Mouse (Mus musculus) adrenal gland, postnatal 36 days (tissue): ENCODE data around the gene Dennd2c. TPM values are rescaled to one million over a fixed set of nuclear protein-coding genes. Genes with fewer than 3 reads are reported as not detected.
A peak's percentile ranks its signal among the peaks of the same experiment; 100 is the strongest.
"Not testable (repeated sequence)": the region's sequence is repeated elsewhere in the genome, so short reads cannot be mapped to it uniquely, and the experiment has no call there.

ENCODE experiments used
- DNase-seq, 2 experiments: peaks; one replicate each; pipeline ENCODE4 v3.0.0; 2021; ENCODE audit warnings: mixed read lengths in 1 of 2
- total RNA-seq, 2 experiments: library from RNA; stranded (reverse); gene quantifications; 2 replicates each; pipeline ENCODE4 v1.2.3; 2021

Gene Dennd2c
- total RNA-seq, 2 experiments from 2014 or later = 1.5 to 1.7 TPM

- peak; percentile 82 to 87 for DNase-seq
Measured at GRCm38 (mm10) chr3:103169771-103170170, 67.4 kb downstream of the Dennd2c start.

- peak; percentile 98 to 99 for DNase-seq
Measured at GRCm38 (mm10) chr3:103171505-103172267, 69.3 kb downstream of the Dennd2c start, which contains the start of gene Bcas2. Bcas2 (plus strand) TSS chr3:103171655.

DNA sequence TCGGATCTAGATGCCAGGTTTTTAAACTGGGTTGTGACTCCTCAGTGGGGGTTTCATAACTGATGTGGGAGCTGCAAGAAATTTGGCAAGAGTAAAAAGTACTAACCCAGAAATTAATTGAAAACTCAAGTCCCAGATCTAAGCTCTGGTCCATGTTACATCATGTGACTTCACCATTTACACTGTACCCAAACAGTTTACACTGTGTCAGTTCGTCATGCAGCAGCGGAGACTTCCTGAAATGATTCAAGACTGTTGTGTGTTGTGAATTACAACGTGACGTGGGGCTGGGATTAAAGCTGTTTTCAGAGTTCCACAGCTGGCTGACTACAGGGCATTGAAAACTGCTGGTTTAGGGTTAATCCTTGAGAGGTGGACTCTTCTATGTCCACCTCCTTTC, 70.2 kb downstream of the Dennd2c start:
- no peak for DNase-seq

DNA sequence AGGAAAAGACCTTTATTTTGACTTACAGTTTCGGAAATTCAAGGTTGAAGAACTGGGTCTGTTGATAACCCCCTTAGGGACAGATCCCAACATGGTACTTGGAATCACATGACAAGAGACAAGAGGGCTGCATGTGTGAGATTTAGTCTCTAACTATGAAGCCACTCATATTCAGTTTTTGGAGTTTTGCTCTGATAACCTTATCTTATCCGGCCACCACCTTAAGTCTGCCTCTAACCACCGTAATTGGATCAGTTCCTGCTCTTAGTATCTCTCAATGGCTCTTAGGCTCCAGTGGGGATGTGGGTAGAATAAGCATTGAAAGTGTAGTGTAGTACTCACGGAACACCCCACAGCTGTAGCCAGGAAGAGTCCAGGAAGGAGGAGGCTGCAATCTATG, 74.3 kb downstream of the Dennd2c start:
- no peak for DNase-seq

DNA sequence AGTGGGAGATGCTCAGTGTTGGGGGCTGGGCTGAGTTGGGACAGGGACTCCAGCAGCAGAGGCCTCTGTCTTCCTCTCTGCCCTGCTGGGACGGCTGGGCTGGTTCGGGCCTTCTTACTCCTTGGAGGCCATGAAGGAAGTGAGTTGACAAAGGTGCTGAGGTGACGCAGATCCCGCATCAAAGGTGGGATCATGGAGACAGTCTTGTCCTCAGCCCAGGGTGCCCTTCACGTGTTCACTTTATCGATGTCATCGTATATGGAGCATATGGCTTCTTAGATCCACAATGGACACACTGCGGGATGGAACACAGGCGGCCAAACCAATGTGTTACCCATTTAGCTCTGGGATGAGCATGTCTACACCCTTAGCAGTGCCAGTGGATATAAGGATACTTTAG, 77.1 kb downstream of the Dennd2c start:
- no peak for DNase-seq

DNA sequence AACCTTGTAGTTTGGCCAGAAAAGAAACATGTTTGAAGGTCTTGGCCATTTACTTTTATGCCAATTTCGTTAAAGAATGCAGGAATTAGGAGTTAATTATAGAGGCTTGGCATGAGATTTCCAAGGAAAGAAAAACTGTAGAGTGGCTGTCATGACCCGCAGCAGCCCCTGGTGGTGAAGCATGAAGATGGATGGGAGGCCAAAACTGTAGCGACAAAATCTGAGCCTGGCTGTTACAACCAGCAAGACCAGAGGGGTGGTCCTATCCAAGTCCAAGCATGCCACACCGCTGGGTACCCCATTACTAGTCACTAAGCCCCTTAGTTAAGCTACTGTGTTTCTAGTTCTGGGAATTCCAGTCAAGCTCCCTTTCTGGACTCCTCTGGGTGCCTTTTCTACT, 78.8 kb downstream of the Dennd2c start:
- DNase-seq = no peak

GRCm38 (mm10) chr3:103182821-103183220, 80.4 kb downstream of the Dennd2c start:
- DNase-seq = no peak

DNA sequence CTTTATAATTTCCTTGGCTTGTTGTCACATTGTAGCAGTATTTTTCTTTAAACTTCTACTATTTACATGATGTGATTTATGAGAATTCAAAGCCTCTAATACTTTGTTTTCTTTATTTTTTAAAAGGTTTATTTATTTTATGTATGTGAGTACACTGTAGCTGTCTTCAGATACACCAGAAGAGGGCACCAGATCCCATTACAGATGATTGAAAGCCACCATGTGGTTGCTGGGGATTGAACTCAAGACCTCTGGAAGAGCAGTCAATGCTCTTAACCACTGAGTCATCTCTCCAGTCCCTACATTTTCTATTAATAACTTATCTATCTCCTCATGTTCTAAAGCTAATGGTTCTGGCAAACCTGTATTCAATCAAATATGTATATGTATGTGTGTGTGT, 82.1 kb downstream of the Dennd2c start:
- not testable (repeated sequence) for DNase-seq

DNA sequence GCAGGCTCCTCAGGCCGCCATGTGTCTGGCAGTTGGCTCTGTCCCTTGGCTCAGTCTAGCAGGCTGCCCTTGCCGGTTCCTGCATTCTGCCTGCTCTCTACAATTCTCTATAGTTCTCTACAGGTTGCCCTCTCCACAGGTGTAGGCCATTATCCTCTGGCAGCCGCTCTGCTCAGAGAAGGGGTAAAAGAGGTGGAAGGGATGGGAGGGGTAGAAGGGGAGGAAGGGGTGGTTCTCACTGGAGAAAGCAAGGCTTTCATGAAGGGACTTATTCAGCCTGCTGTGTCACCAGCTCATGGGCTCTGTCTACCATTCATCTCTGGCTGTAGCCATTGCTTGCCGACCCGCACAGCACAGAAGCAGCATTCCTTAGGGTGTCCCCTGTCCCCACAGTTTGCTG, 86.0 kb downstream of the Dennd2c start:
- no peak for DNase-seq

- no peak for DNase-seq
Measured at GRCm38 (mm10) chr3:103188856-103189255, 86.5 kb downstream of the Dennd2c start.

- no peak for DNase-seq
Measured at GRCm38 (mm10) chr3:103192161-103192560, 89.8 kb downstream of the Dennd2c start.

GRCm38 (mm10) chr3:103193186-103193585, 90.8 kb downstream of the Dennd2c start:
- no peak for DNase-seq

DNA sequence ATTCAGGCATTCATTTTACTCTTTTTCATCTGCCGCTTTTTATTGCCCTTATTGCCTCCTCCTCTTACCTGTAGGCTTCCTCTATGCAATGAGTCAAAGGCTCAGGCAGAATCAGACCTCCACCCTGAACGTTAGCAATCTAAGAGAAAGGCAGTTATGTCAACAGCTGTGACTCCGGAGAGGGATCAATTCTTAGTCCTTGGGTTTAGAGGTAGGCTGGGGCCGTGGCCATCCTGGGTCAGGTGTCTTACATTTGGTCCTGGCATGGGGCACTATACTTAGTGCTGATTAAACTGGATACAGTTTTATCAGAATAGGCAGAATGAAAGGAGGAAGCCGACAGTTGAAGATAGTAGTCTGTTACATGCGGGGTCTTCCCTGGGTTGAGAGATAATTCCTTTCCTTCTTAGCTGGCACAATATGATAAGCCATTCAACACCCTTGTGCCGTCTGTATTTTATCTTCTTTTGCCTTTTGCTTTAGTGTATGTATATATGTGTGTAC, 94.0 kb downstream of the Dennd2c start:
- no peak for DNase-seq

DNA sequence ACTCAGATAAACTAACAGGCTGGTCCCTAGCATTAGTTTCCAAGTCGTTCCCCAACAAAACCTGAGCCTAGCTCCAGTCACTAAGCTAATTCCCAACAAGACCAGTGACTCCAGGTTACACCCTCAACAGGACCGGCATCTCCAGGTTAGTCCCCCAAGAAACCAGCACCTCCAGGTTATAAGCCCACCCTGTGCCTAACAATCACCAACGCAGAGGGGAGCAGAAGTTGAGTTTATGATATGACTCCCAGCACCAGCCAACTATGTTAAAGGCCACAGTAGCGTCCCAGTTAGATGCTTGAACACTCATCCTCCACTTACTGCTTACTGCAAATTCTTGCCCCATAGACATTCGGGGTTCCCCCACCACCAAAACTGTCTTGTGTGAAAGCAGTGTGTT, 97.0 kb downstream of the Dennd2c start:
- no peak for DNase-seq

DNA sequence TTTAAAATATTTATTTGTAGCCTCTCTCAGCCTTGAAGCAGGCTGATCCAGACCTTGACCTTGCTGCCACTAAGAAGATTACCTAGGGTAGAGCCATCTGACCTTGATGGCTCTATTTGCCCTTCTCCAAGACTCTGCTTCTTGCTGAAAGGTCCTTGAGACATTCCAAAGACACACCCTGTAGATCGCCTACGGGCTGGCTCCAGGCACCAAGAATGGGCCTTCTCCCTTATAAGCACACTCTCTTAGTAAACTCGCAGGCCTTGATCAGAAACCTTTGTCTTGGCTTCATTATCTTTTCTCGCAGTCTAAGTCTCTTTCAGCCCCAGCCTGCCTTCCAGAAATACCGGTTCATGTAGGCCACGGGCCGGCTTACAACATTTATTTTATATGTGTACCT, 98.7 kb downstream of the Dennd2c start:
- DNase-seq = not testable (repeated sequence)

DNA sequence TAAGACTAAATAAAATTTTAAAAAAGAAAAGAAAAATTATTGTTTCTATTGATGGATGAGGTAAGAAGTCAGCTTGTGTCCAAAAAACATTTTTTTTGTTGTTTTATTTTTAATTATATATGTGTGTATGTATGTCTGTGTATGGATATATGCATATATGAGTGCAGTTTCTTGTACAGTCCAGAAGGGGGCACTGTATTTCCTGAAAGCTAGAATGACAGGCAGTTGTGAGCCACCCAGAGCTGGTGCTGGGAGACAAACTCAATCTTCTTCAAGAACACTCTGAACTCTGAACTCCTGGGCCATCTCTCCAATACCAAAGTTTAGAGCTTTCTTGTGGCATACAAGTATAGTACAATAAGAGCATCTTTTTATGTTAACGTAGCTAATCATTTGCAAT, 101.2 kb downstream of the Dennd2c start:
- no peak for DNase-seq

- no peak for DNase-seq
Measured at GRCm38 (mm10) chr3:103204445-103204844, 102.0 kb downstream of the Dennd2c start.

DNA sequence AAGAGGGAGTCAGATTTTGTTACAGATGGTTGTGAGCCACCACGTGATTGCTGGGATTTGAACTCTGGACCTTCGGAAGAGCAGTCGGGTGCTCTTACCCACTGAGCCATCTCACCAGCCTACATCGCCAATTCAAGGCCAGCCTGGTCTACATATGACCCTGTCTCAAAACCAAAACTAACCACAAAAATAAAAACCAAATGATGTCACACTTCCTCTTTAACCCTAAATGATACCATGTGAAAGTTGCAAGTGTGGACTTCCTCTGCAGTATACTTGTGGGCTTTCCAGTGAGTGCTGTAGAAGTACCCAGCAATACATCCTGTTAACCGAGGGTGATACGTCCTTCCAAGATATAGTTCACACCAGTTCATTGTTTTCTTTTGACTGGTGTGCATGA, 104.0 kb downstream of the Dennd2c start:
- DNase-seq = no peak

GRCm38 (mm10) chr3:103207749-103208148, 105.3 kb downstream of the Dennd2c start:
- no peak for DNase-seq

DNA sequence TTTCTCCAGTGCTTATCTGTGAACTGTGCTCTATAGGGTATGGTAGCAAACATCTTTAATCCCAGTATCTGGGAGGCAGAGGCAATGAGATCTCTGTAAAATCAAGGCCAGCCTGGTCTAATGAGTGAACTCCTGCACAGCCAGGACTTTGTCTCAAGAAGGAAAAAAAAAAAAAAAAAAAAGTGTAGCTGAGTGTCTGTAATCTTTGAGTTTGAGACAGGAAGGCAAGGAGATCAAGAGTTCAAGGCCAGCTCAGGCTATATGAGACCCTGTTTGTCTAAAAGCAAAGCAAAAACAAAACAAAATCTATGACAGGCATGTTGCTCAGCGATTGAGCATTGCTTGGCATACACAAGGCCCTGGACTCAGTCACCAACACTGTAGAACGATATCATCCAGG, 105.8 kb downstream of the Dennd2c start:
- no peak for DNase-seq

DNA sequence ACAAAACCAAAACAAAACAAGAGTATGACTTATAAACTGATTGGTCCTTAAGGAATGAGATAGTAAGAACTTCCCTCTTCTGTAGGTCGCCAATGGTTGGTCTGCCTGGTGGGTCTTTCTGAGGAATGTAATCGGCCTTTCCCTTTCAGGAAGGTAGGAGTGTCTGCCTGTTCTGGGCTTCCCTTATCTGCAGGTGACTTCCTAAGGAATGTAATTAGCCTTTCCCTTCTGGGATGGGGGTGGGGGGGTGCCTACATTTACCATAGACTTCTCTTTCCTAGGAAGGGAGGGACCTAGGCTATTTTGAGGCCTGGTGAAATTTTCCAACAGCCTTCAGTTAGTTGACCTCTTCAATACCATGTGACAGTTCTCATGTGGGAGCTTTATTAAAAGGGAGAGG, 108.7 kb downstream of the Dennd2c start:
- DNase-seq = no peak

DNA sequence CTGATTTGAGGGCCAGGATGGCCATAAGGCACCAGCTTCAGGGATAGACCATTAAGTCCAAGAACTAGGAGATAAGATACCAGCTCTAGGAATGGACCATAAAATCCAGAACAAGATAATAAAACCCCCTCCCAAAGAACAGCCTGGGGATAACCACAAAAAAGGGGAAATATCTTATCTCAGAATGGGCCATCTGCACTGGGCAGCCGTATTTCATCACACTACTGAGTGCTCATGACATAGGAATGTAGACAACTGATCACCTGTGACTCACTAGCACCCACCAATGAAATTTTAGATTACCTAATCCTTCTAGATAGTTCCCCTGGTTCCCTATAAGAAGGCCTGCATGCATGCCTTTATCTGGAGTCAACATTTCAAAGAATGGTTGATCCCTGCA, 109.7 kb downstream of the Dennd2c start:
- DNase-seq = no peak

GRCm38 (mm10) chr3:103213537-103213936, 111.1 kb downstream of the Dennd2c start:
- DNase-seq = no peak

DNA sequence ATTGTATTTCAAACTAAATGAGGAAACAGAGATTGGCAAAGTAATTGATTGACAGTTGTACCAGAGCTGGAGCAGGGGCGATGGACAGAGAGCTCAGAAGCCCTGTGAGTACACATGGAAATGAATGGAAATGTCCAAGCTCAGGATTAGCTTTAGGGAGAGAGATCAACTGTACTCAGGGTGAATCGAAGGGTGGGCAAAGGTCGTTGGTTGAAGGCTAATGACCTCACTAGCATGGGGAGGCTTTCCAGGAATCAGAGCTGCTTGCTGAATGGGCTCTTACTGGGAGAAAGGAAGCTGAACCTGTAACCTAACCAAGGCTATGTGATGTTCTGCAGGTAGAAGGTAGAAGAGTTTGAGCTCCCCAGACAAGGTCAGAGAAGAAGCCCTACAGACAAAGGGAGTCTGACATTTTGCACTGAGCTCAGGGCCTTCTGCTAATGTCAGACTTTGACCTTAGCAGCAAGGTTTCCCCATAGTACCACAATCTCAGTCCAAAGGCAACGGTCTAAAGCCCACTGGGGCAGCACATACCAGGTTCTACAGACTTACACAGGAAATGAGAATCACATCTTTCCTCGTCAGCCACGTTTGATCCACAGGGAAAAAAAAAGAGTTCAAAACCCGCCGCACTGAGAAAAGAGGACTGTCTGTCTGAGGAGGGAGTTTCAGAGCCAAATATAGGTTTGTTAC, 112.3 kb downstream of the Dennd2c start:
- DNase-seq = no peak
